Mouse (Mus musculus): ENCODE results near the gene Pak1ip1.

Pak1ip1 gene

DNA sequence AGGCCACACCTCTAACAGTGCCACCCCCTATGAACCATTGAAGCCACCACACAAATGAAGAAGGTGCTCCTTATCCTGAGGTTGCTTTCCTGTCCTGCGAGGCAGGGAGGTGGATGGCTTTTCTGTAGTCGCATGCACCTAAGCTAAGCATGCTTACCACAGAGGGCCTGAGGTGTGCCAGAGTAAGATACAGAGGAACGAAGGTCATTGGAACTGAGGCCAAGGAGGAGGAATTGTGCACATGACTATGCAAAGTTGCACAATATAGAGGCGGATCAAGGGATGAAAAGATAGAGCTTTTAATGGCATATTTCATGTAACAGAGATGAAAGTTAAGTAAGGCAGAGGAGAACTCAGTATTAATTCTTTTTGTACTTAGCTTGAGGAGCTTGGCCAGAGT is 5.4 kb downstream of the Pak1ip1 start:
- no peak for DNase-seq (ENCODE audit: low read depth, low spot score)

DNA sequence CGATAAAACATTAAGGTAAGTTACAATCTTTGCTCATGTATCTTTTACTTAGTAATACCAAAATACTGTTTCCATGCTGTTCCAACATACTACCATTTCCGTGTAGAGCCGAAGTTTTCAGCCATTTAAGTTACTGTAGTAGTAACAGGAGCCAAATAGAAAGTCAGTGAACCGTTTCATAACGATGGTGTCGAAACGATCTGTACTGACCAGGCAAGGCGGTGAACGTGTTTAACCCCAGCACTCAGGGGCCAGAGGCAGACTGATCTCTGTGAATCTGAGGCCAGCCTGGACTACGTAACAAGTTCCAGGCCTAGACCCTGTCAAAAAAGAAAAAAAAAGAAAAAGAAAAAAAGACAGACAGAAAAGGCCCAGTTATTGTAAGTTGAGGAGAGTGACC is 7.4 kb downstream of the Pak1ip1 start:
- DNase-seq (ENCODE audit: low read depth, low spot score): no peak

DNA sequence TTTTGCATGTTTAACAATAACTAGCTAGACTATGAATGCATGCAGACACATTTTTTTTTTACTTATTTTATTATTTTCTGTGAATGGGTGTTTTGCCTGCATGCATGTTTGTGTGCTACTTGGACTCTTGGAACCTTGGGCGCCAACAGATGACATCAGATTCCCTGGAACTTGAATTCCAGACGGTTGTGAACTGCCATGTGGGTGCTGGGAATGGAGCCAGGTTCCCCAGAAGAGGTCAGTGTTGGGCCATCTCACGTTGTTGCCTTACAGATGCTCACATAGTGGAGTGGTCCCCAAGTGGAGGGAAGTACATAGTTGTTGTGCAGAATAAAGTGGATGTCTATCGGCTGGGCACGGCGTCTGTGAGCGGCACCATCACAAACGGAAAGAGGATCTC is 8.1 kb downstream of the Pak1ip1 start:
- no peak for DNase-seq (ENCODE audit: low read depth, low spot score)

DNA sequence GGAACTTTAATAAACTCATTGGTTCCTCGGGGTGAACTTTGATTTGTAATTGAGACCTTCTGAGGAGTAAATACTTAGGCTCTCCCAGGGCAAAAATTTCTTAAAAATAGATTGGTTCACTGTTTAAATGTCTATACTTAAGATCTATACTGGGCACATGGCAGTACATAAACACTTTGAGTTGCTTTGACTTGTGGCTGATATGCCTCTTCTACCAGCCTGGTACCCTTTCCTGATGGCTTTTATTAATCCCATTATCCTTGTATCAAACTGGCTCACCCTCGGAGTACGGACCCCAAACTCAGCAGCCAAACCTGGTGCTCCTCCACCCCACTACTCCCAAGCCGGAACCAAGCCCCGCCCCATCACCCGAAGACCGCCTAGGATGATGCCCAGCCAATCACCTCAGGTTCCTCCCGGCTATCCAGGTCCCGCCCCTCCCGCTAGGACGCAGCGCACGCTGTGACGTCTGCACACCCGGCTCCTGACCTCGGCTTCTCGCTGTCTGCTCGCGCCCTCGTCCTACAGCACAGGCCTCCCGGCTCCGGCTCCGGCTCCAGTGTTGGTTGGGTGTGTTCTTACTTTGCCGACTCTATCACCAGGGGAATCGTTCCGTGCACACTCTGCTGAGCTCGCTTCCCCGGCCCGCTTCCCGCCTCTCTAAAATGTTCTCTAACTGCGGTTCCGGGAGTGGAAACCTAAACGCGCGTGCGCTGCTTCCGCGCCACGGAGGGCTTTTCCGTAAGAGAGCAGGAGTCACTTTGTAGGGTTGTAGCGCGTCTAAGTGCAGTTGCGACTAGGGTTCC is 15.2 kb downstream of the Pak1ip1 start, which contains the start of gene Tmem14c:
TSS of gene Tmem14c (plus strand) at position 464 of the 806 bp plus-strand sequence.
- peak; percentile 93 for DNase-seq (ENCODE audit: low read depth, low spot score)

DNA sequence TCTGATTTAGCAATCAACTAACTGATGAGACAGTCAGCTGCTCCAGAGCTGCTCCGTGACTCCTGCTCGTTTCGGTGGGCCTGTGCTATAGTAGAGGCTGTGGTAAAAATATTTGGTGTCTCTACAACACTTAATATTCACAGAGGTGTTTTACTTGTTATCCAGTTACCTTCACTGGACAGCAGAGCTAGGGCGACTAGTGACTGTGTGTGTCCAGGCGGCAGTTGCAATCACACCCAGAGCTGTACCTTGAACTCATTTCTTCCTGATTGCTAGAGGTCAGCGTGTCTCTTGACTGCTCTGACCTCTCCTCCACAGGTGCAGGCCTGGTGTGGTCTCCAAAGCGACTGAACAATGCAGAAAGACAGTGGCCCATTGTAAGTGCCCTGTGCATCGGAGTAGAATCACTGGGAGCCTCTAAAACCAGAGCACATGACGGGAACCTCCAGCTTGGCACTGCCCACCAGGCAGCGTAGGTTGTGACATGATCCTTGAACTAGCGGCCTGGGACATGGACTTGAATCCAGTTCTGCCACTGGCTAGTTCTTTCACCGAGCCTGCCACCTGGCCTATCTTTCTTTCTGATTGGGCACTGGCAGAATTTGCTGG is 16.1 kb downstream of the Pak1ip1 start:
- DNase-seq (ENCODE audit: low read depth, low spot score): no peak

DNA sequence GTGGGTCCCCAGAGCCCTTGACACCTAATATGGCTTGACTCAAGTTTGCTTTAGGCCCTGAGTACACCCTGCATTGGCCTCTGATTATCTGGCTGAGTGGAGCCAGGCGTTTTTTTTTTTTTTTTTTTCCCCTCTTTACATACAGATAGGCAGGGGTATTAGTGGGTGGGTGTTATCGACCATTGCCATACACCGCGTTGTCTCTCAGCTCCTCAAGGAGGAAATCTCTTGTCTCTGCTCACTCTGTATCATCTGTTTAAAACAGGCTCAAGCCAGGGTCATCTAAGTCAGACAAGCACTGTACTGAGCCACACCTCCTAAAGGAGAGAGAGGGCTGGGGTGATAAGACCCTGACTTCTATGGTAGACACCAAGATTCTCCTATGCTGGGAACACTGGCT is 17.0 kb downstream of the Pak1ip1 start:
- DNase-seq (ENCODE audit: low read depth, low spot score): no peak

DNA sequence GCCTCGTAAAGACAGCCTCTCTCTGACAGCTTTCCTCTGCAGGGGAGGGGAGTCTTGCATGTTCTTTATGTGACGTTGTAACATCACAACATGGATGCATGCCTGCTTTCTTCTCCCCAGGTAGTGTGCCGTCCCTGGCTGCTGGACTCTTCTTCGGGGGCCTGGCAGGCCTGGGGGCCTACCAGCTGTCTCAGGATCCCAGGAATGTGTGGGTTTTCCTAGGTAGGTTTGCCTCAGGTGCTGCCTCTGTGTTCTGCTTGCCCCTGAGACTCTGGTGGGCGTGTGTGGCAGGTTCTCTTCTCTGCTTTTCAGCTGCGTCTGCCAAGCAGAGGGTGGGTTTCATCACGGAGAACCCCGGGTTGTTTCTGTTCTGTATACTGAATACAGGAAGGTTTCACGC is 17.4 kb downstream of the Pak1ip1 start:
- DNase-seq (ENCODE audit: low read depth, low spot score): no peak

DNA sequence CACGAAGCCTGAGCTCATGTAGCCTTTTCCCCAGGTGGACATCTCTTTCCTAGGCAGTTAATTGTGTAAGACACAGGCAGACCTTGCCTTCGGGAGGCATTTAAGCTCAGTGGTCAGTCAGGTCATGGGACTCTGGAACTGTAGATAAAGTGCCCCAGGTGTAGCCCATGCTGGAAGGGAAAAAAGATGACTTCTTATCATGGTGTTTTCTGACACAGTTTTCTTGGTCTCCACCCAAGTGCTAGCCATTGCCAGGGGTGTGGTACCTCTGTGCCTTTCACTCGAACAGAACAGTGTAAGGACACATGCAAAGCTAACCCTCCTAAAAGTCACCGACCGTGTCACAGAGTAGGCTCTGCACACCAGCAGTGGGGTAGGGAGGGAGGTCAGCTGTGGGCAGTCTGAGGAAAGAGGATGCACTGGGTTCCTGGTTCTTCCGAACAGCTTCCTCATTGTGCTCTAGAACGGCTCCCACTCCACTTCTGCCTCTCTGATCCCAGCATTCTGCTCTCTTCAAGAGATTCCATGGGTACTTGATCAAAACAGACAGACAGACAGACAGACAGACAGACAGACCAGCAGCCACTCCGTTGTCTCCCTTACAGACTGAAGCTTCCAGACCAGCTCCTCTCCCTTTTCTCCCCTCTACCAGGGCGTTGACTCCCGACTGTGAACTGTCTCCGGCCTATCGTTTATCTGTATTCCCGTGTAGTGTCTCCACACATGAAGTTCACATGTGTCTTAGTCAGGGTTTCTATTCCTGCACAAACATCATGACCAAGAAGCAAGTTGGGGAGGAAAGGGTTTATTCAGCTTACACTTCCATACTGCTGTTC is 18.2 kb downstream of the Pak1ip1 start:
- no peak for DNase-seq (ENCODE audit: low read depth, low spot score)

DNA sequence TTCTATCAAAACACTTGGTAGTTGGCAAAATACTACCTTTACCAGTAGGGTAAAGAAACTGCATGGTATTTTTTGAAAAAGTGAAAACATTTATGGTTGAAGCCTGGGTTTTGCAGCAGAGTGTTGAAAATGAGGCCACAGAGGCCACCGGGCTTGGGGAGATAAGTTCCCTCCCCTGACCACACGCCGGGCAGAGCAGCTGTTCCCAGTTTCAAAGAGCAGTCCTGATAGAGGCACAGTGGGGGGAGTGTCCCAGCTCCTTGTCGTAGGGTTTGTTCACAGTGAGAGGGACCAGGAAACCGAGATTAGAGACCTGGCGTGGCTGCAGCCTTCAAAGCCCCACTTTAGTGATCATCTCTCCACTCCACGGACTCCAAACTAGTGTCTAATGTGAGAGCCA is 19.7 kb downstream of the Pak1ip1 start:
- no peak for DNase-seq (ENCODE audit: low read depth, low spot score)

DNA sequence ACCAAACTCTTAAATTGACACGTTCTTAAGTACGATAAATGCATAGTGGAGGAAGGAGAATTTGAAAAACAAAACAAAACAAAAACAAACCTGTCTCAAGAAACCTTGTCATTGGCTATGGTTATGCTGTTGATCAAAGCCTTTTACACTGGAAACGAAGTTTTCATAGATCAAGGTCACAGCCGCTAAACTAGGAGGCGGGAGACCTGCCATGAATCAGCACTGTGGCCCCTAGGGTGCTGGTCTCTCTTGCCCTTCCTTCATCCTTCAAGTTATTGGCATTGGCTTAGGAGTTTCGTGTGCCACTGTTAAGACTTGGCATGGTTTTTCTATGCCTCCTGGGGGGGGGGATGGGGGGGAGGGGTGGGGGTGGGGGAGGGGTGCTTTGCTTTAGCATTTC is 20.8 kb downstream of the Pak1ip1 start:
- DNase-seq (ENCODE audit: low read depth, low spot score): no peak

DNA sequence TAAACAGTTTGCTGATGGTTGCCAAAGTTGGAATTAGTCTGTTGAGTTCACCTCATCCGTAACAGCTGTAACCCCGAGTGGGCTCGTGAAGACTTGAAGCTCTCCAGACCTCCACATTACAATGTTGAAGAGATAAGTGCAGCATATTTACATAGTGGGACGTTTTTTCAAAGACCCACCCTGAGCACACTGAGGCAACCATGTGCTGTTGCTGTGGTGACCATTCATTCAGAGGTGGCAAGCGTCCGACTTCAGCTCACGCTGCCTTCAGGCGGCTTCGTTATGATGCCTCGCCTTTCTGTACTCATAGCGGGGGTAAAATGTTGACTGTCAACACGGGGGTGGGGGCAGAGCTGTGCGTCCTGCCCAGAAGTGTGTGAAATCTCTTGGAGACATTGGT is 21.3 kb downstream of the Pak1ip1 start:
- DNase-seq (ENCODE audit: low read depth, low spot score): no peak

DNA sequence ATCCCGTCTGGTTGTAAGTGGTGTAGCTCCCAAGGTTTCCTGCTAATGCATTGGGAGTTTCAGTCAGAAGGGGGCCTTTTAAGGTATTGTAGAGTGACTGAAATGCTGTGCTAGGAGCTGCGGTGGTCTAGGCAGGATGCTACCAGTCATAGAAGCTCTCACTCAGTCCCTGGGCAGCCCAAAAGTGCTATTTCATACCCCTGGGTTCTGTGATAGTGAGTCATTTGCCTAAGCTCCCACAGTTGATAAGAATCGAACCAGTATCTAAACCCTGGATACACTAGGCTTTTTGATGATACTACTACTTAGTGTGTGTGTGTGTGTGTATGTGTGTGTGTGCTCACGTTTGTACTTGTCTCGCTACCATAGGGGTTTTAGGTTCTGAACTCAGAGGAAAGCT is 29.3 kb downstream of the Pak1ip1 start:
- no peak for DNase-seq (ENCODE audit: low read depth, low spot score)

DNA sequence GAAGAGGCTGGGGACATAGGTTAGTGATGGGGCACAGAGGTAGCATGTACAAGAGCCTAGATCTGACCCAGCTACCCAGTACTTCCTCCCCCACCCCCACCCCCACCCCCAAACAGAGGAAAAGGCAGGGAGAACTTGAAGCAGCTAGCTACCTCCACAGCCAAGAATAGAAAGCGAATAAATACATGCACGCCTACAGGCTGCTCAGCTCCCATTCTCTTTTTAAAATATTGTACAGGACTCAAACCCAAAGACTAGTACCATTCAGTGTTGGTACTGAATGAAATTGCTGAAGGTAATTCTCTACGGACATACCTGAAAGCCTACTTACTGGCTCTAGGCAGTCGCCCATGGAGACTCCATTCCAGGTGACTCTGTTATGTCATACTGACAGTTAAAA is 41.7 kb downstream of the Pak1ip1 start:
- no peak for DNase-seq (ENCODE audit: low read depth, low spot score)

DNA sequence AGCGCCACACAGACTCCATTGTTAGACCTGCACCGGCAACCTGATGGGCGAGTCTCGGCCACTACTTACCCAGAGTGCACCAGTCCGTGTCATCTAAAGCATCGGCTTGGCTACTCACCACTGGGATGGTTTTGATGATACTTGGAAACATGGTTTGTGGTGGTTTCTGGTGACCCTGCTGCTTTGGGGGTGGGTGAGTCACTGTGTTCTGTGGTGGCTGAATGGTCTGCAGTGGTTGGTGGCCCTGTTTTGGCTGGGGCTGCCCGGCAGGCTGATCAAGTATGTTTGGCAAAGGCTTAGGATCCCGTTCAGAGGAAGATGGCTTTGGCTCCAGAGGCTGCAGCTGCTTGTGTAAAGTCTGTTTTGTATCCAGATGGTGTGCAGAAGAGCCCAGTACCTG is 45.1 kb downstream of the Pak1ip1 start:
- no peak for DNase-seq (ENCODE audit: low read depth, low spot score)

DNA sequence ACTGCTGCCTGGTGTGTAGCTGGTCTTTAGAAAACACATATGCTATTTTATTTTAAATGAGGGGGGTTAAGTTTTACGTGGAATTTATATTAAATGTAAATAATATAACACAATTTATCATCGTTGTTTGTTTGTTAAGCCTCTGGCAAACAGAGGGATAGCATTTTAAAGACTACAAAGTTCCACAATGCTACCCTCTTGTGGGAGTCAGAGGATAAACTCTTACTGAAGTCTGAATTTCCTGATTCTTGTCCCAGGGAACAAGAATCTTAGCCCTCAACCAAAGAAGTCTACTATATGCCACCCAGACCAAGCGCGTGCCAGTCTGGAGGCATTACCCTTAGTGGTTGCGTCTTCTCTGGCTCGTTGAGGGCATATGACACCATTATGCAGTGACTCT is 46.5 kb downstream of the Pak1ip1 start:
- DNase-seq (ENCODE audit: low read depth, low spot score): no peak

DNA sequence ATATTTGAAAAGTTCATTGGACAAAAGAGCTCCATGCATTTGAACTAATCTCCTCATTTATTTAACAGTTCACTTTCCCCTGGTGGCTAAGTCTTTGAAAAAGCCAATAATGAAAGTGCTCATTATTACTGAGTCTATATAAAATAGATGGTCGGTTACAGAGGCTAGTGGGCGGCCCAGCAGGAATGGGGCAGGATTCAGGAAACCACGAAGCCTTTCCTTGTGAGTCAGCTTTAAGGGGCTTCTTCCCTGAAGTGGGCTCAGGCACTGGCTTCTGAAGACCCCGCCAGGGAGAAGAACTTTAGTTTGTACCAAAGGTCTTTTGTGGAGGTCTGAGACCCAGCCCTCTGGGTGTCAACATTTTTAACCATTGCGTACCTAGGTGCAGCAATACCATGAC is 51.1 kb downstream of the Pak1ip1 start:
- DNase-seq (ENCODE audit: low read depth, low spot score): no peak
